Mouse (Mus musculus) neutrophil, adult 5-6 weeks (primary cell): ENCODE data around the gene Snrnp25. TPM values are rescaled to one million over a fixed set of nuclear protein-coding genes. Genes with fewer than 3 reads are reported as not detected.

ENCODE experiments used
- ATAC-seq: fragments of 151-379, 151-347 bp; 2 replicates; pipeline ENCODE4 v1.8.0; 2017; ENCODE audit warnings: mild to moderate bottlenecking, moderate TSS enrichment; ENCODE audit not compliant: insufficient number of reproducible peaks, poor library complexity, low FRiP score, severe bottlenecking; ENCODE audit errors: extremely low read depth
- total RNA-seq: library from RNA; stranded (forward); fragments of 200-1000 nt; gene quantifications from 2 replicates; pipeline ENCODE4 v1.2.3, GENCODE M21; 2017

Snrnp25 gene
- total RNA-seq, 1 experiment from 2014 or later: 13.7 TPM

DNA sequence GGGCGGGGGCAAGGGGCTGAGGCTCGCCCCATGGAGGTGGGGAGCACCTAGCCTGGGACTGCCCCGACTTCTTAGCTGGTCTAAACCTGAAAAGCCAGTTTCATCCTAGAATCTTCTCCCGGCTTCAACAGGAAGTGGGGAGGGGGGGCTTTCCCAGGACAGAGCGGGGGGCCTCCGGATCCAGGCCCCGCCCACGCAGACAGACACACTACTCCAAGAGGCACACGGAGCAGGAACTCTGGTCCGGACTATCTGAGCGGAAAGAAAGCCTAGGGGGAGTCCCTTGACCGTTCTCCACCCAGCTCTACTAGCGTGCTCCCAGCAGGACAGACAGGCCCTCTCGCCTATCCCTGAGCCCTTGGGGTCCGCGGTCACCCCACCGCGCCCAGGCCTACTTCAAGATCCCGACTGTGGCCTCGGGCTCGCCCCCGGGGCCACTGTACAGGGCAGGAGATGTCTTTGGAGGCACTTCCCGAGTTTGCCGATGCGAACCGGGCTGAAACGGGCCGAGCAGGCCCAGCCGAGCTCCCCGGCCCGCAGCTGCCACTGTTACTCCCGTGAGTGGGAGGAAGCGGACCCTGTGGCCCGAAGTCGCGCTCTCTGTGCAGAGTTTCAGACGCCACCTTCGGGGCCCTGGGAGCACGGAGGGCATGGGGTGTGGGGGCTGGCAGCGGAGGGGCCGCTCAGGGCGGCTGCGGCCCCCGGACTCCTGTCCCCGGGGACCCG lies 16.2 kb downstream of the Snrnp25 start:
- ATAC-seq: no peak

DNA sequence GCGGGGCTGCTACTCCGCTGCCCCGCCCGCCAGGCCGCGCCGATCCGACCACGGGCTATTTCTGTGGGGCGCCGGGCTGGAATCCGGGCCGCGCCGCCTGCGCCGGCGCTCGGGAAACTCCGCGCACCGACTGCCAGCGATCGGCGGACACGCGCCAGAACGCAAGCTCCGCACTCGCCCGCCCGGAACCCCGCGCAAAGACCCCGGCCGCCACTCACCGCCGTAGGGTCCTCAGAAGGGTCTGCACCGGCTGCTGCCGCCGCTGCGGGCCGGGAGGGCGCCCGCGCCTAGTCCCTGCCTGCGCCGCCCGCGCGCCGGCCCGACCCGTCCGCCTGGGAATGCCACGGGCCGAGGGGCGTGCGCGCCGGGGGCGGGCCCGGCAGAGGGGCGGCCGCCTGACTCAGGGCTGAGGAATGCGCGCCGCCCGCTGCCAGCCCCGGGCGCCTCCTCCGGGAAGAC lies 16.8 kb downstream of the Snrnp25 start, which contains the start of gene Rhbdf1:
Gene Rhbdf1, minus strand, starts transcription at position 350 of the 459 bp plus-strand sequence.
- no peak for ATAC-seq

DNA sequence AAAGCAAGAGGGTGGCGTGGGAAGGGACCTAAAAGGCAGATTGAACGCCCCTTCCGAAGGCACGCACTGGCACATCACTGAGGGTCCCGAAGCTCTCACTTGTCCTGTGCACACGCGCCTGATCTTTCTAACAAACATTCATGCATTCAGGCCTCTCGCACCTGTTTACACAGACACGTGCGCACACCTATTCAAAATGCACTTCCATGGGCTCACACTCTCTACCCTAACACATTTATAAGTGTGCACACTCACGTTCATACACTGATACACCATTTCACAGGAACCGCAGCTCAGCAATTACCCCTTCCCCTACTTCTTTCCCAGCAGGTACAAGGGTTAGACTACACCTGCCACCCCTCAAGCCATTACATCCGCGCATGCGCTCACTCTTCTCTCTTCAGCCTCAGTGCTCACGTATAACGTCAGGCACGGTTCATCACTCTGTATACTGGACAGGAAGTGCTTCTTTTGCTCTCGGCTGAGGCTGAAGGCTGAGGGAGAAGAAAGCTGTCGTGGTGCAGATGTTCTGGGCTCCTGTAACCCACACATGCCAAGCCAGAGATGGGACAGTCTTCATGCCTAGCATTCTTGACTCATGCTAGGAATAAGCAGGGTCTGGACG lies 17.5 kb downstream of the Snrnp25 start:
- no peak for ATAC-seq

DNA sequence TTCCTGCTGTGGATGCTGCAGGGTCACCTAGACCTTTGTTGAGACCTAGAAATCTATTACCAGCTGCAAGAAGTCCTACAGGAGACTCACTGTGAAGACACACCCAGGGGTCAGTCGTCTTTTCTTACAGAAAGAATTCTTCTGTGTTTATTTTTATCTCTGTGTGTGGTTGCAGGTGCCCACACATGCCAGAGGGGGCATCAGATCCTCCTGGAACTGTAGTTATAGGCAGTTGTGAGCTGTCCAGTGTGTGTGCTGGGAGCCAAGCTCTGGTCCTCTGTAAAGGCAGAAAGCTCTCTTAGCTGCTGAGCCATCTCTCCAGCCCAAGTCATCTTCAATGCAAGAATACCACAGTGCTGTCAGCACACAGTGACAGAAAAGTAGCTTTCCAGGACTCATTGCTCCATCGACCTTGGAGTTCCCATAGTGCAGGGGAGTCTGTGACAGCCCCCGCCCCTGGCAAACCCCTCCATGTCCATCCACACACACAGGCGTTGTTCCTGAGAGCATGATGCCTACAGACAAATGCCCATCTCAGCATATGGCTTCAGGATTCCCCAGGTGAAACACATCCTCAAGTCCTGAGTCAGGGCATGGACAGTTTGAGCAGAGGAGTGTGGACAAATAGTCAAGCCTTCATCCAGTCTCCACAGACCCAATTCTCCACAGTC lies 18.2 kb downstream of the Snrnp25 start:
- no peak for ATAC-seq

DNA sequence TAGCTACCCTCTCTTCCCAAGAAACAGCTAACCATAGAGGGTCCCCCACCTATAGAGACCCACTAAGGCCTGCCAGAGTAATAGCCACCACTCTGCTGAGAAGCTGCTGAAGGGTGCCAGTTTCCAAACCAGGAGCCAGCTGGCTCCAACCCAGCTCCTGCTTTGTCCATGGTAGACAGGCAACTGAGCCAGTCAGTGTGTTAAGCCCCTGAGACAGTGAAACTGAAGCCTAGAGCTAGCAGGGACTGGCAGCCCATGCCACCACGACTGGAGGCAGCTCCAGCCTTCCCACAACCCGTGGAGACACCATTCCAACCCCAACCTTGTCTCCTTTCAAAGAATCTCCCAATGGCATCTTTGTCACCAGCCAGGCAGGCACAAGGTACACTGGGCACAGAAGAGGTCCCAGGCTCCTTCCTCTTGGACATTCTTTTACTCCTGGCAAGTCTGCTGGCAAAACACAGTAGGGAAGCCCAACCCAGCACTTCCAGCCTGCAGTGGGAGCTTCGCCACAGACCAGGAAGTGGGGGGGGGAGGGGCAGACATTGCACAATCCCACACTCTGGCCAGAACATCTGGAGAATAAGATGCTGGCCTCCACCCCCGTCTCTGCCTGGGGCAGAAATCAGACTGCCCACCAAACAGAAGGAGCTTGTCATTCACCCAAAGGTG lies 19.4 kb downstream of the Snrnp25 start:
- no peak for ATAC-seq

DNA sequence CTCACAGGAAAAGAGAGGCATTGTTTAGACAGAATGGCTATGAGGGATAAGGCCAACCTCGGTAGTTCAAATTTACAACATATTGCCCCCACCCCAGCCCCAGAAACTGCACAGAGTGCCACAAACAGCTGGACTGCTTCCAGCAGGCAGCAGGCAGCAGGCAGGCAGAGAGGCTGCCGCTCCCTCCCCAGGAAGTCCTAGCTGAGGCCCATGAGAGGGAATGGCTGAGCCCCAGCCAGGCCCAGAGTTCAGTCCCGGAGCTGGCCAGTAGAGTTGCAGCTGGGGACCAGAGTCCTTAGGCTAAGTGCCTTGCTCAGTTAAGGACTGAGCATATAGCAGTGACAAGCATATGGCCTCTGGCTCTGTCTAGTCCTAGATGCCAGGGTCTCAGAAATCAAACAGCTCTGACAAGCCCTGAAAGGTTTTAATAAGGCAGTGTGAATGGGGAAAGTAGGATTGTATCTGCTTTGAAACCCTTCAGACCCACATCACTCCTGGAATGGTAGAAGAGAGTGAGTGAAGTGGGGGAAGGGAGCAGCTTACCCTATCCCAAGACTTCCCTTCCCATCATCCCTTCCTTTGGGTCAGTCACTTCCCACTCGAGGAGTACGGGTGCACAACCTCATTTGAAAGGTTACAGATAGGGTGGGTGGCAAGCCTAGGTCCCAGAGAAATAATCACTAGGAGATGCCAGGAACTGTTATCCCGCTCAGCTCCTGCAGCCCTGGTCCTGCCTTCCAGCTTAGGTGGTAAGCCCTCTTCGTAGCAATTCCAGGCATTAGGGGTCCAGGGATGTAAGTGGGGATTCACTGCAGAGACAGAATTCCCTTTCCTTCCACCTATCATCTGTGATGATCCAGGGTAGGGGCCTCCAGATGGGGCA lies 20.2 kb downstream of the Snrnp25 start:
- no peak for ATAC-seq

DNA sequence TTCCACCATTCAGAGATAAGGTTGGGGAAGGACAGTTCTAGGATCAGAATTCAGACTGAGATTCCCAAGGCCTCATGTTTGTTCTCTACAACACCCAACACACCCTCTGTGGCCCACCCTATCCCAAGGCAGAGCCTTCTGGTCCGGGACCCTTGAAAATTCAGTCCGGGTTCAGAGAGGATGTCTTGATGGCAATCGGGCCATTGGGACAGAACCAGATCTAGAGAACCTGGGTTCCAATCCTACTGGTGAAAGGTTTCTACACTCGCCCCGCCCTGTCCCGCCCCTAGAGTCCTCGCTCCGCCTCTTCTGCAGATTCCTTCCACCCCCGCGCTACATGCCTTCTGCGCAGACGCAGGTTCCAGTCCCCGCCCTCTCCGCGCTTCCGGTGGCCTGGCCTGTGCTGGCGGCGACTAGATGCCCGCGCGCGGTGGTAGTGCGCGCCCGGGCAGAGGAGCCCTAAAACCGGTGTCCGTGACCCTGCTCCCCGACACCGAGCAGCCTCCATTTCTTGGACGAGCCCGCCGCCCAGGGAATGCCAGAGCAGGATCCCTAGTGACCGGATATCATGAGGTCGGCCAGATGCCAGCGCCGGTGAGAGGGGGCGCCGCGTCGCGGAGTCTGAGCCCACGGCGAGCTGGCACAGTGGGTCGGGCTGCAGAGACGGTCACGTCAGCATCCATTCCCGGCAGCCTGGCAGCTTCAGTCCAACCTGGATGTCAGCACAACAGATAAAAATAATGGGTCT lies 21.1 kb downstream of the Snrnp25 start, which contains the start of gene Mpg:
Gene Mpg, plus strand, starts transcription at position 382 of the 748 bp plus-strand sequence.
- ATAC-seq: peak; percentile 74

DNA sequence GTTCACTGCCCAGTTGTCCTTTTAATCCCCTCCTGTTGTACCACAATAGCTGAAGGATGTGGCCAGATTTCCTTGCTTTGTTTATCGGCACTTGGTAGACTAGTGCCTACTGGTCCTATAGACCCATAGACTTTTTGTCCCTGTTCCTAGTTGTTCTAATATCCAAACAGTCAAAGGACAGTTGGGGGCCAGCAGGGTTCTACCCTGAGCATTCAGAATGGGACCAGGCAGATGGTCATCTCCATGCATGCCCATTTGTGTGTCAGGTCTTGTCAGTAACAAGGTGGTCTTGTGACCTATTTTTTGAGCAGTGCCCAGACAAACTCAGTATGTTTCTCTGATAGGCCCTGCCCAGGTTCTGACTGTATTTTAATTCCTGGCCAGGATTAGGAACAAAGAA lies 21.8 kb downstream of the Snrnp25 start:
- ATAC-seq: no peak

DNA sequence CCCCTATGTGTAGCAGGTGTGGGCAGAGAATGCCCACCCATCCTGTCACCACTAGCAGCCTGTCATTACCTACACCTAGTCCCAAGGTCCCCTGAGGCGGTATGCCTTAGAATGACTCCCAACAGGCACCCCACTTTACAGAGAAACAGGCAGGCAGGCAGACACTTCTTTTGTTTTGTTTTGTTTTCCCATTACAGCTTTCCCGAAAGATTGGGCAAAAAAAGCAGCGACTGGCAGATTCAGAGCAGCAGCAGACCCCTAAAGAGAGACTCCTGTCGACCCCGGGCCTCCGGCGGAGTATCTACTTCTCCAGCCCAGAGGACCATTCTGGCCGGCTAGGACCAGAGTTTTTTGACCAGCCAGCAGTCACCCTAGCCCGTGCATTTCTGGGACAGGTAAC lies 22.3 kb downstream of the Snrnp25 start:
- ATAC-seq: no peak

DNA sequence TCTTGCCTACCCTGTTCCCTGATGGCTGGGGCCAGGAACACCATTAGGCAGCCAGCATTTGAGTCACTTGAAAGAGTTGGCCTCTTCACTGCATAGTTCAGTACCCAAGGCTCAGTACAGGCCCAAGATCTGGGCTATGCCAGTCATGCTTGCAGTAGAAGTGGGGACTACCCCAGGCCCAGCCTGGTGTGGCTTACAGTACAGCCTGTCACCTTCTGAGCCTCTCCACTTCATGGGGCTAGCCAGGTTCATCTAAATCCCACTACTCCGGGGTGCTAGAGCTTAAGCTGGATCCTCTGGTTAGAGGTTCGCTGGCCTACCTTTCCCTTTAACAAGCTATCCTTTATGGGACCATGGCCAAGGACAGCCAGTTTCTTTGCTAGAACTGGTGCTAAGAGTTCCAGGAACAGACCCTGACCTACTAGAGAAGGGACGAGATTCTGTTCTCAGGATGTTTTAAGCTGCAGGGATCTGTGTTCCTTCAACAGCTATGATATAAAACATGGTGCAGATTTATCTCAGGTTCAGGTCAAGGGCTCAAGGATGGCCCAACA lies 23.2 kb downstream of the Snrnp25 start:
- no peak for ATAC-seq

DNA sequence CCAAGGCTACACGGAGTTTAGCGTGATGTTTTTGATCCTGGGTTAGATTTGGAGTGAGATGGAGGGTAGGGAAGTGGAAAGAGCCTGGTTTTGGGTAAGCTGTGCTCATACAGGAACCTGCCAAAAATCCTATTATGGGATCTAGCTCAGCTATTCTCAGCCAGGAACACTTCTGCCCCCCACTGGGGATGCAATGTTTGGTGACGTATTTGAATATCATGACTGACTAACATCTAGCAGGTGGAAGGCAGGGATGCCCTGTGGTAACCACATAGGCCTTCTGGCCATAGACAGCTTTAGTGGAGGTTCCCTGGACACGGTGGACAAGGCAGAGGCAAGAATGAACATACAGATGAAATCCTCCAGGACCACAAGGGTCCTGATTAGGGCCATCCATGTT lies 25.0 kb downstream of the Snrnp25 start:
- no peak for ATAC-seq

DNA sequence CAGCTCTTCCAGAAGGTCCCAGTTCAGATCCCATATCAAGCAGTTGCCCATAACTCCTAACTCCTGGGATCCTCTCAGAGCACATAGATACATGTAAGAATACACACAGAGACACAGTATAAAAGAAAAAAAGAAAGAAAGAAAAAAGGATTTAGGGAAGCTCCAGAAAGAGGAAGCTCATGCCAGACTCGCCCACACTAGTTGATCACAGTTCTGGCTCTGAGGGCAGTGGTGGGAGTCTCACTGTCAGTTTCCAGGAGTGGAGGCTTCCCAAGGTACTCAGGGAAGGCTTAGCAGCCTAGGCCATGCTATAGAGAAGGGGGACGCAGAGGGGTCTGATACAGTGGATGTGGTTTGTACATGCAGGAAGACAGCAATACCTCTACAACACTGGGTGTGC lies 25.9 kb downstream of the Snrnp25 start:
- no peak for ATAC-seq

DNA sequence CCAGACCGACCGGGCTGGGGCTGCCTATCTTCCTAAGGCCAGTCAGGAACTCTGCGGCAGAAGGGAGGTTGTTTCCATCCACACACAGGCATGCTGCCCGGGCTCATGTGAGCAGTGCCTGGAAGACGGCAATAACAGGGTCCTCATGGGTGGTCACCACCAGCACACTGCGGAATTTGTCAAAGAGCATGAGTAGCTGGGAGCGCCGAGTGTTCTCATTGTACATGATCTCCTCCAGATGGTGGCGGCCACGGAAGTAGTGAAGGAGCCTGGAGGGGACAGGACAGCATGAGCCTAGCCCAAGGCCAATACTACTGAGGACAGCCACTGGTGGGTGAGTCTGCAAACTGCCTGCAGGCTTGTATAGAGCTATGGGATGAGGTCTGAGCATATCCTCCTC lies 27.6 kb downstream of the Snrnp25 start:
- ATAC-seq: no peak

DNA sequence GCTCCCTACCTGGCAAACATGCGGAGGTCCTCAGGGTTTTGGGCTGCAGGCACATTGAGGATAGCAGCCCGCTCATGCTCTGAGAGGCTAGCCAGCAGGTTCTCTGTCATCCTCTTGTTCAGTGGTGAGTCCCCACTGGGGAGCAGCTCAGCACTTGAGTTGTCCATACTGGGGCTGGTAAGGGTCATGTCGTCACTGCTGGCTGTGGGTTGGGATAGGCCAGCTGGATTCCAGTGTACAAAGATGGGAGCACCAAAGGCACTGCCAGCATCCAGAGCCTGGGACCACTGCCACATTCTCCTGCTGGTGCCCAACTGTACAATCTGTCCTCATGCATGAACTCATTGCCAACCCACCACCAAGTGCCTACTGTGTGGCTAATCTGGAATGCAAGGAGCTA lies 28.7 kb downstream of the Snrnp25 start:
- ATAC-seq: no peak

DNA sequence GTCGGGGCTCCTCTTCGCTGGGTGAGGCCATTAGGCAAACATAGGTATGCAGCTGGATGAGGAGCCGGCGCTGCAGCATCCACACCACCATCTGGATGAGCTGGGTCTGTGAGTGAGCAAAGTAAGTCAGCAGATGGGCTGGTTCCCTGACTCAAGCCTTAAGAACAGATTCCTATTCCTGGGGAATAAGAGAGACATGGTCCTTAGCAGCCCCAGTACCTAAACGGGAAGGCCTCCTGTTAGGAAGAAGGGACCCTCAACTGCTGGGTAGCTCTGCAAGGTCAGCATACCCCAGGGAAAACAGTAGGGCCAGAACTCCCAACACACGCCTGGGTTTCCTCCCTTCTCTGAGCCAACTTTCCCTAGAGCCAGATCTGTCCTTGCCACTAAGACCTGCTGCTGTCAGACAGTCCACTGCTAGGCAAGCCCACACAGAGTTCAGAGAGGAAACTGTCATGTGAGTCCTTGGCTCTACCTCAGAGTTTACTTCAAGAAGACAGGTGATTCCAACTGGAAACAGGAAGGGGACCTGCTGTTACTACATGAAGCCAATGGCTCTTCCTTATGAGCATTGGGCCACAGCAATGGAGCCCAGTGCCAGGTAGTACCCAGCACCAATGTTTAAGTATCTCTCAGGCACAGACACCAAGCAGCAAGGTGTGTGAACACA lies 29.7 kb downstream of the Snrnp25 start:
- ATAC-seq: no peak

DNA sequence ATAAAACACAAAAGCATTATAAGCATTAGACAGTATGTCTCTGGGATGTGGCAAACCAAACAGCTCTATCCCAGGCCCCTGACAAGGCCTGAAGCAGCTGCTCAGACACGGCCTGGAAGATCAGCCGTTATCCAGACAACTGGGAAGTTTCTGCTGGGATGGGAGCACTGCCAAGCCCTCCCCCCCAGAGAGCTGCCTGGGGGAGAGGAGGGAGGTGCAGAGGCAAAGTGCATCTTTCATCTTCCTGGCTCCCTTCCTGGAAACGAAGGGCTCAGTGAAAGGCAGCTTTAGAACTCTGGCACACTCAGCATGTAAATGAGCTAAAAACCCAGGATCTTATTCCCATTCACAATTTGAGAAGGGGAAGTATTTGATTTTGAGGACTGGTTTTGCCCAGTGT lies 30.4 kb downstream of the Snrnp25 start:
- ATAC-seq: no peak

DNA sequence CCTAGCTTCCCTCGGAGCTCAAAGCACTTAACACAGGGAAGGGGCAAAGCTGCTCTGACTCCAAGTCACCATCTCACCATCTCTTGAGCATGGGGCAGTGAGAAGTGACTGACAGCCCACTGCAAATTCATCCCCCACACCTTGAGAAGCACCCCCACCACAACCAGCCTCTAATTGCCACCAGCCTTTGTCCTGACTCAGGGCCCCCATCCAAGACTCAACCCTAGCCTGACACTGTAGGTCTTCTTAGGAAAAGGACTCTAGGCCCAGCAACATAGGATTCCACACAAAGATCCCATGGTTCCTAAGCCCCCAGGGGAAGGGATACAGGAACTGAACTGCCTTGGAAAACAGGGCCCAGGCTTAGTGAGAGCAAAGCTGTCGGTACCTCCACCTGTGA lies 30.9 kb downstream of the Snrnp25 start:
- ATAC-seq: no peak
